Mouse (Mus musculus) thymus, adult 18-20 months (tissue): ENCODE data around the gene Ccl1.
A peak's percentile ranks its signal among the peaks of the same experiment; 100 is the strongest.

Source experiments
- DNase-seq, 2 experiments: peaks; one replicate each; pipeline ENCODE4 v3.0.0; 2022; ENCODE audit warnings: mixed read lengths in 2 of 2

The Ccl1 gene

GRCm38 (mm10) chr11:82203706-82204105 lies 101.8 kb downstream of the Ccl1 start:
- DNase-seq, result no peak

DNA sequence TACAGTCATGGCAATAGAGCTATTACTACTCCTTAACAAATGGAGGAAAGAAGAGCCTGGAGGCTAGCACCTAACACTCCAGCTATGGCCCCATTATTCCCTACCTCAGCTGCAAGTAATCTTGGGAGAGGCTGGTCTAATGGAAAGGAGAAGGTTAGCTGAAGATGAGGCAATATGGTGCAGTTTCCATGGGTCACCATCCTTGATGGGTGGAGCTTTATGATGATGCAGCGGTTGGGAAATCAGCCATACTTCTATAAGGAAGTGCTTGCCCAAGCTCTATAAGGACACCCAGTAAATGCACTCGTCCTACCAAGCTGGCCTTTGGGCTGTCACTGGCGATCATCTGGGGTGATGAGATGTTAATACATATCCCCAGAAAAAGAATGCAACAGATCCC lies 107.7 kb downstream of the Ccl1 start:
- DNase-seq, result no peak

DNA sequence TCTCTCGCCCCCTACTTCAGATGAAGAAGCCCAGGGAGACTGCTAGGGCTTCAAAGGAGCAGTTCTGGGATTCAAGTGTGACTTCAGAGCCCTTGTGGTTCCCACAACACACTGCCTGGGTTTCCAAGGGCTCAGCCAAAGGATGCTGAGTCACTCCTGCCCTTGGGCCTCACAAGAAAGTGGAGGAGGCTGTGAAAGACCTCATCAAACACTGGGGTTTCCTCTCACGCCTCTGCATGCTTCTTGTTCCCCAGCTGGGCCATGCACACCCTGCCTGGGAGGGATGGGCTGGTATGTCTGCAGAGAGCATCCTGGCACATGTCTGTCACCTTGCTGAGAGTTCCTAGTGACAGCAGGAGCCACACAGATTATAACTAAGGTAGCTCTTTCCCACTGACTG lies 110.5 kb downstream of the Ccl1 start:
- DNase-seq, result no peak

GRCm38 (mm10) chr11:82193826-82194225 lies 111.7 kb downstream of the Ccl1 start:
- DNase-seq, result no peak

GRCm38 (mm10) chr11:82189782-82190563 lies 115.5 kb downstream of the Ccl1 start:
- no peak for DNase-seq

DNA sequence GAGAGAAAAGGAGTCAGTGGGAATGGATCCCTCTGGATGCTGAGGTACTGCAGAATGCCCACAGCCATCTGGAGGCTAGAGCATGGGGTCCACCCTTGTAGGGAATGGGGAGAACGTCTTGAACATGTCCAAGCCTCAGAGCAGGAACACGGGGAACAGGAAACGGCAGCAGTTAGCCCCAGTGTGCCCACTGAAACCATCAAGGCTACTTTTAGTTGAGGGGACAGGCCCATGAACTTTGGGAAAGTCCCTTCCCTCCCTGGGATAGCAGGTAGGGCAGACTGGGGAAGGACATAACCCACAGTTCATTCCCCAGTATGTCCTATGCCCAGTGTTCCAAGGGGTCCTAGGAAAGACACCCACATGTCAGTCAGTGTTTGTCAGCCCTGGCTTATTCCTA lies 119.8 kb downstream of the Ccl1 start:
- no peak for DNase-seq

DNA sequence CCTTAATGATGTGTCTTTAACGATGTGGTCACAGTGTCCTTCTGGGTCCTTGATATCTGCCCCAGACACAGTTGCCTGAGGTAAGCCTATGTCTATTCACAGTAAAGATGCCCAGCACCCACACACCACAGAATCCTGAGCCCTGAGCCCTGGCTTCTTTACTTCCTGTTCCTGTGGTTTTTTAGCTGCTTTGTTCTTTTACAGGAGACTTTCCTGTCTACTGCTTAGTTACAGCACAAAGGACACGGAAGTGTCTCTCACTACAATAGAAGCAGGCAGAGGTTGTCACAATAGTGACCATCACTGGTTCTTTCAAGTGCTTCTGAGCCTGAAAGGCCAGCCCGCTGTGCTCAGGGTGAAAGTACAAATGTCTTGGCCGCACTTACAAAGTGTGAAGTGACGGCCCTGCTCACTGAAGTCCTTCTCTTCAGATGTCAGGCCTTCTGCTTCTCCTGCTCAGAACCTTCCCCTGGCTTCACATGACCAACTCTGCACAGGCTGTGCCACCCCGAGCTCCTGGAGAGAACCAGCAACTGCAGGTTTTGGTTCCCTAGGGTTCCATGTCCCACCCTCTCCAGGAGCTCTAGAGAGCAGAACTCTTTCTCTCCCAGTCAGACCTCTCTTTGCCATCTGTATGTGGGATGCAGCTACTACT lies 122.1 kb downstream of the Ccl1 start:
- DNase-seq, result peak; percentile 40 to 58

DNA sequence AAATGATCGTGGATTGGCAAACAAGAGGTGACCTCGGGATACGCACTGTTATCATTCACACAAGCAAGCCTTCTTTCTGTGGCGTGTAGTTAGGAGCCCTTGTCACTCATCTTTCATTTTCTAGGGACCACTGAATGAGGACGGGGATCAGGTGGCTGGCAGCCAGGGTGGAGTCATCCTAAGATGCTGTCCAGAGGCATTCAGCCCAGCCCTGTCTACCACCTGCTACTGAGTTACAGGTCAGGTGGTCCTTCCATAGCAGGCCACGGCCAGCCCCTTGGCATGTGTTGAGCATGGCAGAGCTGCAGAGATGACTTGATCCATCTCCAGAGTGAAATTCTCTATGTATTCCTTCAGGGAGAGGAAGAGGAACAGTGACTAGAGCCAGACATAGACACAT lies 123.1 kb downstream of the Ccl1 start:
- no peak for DNase-seq

DNA sequence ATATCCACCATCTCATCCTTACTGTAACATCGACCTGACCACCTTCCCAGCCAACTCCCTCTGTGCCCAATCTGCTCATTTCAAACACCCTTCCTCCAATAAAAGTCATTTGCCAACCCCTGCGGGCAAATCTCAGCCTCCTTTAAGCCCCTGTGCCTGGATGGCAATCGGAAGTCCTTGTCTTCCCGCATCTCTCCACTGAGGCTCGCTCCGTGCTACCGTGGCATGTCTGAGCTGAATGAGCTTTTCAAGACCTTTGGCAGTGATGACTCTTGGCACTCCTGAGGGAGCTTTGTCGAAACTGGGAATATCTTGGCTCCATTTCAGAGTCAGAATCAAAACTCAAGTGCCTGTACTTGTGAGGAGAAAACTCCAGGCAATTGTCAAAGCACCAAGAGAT lies 124.2 kb downstream of the Ccl1 start:
- DNase-seq, result no peak

- DNase-seq, result peak; percentile 42 to 47
Observed at GRCm38 (mm10) chr11:82178161-82178560, 127.3 kb downstream of the Ccl1 start.

GRCm38 (mm10) chr11:82177711-82178110 lies 127.8 kb downstream of the Ccl1 start:
- DNase-seq, result no peak

GRCm38 (mm10) chr11:82174794-82175193 lies 130.7 kb downstream of the Ccl1 start:
- peak; percentile 55 to 66 for DNase-seq

DNA sequence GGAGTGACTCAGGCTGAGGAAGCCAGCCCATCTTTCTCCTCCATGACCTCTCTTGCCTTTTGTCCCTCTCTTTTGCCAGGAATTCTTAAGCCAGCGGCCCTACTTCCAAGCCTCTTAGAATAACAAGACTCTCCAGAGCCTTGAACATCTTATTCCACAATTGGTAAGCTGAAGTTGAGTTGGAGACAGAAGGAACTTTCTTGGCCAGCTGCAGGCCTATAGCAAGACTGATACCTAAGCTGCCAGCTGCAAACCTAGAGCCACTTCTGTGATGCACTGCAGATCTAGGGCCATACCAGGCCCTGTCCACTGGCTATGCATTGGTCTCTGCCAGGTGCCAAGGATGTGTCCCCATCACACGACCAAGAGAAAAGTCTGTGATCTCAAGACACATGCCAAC lies 132.0 kb downstream of the Ccl1 start:
- DNase-seq, result no peak

- no peak for DNase-seq
Observed at GRCm38 (mm10) chr11:82171316-82172071, 134.0 kb downstream of the Ccl1 start.

DNA sequence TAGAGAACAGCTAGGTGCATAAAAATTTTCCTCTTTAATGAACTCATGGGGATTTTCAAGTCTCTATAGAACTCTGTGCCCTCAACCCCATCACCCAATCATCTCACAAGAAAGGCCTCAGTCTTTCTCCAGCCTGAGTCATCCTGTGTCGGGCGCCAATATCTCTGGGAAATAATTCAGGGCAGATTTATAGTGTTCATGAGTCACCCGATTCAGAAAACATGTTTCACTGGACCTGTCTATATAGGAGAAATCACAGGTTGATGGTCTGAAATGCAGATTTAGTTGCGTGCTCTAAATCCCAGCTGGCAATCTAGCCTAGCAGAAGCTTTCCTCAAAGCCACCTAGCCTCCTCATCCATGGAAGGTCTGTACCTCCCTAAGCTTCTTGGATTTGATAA lies 136.0 kb downstream of the Ccl1 start:
- no peak for DNase-seq

DNA sequence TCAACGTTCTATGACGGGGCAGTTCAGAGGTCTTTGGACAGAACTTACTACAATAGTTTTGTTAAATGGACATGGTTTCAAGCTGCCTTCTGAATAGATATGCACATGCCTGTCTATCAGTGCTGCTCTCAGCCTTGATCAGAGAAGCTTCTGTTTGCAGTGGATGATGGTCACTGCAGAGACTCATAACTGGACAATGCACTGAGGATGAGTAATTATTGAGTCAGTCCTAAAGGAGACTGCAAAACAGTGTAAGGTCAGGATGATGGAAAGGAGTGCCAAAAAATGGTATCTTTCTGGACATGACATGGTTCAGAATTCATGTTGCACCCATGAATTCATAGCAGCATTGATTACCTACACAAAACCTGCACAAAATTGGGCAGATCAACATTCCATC lies 137.2 kb downstream of the Ccl1 start:
- DNase-seq, result no peak

GRCm38 (mm10) chr11:82163285-82163684 lies 142.2 kb downstream of the Ccl1 start:
- no peak for DNase-seq

GRCm38 (mm10) chr11:82159126-82159525 lies 146.4 kb downstream of the Ccl1 start:
- no peak for DNase-seq

GRCm38 (mm10) chr11:82139492-82140094 lies 165.9 kb downstream of the Ccl1 start:
- no peak for DNase-seq

- DNase-seq, result no peak
Observed at GRCm38 (mm10) chr11:82136196-82136595, 169.3 kb downstream of the Ccl1 start.

DNA sequence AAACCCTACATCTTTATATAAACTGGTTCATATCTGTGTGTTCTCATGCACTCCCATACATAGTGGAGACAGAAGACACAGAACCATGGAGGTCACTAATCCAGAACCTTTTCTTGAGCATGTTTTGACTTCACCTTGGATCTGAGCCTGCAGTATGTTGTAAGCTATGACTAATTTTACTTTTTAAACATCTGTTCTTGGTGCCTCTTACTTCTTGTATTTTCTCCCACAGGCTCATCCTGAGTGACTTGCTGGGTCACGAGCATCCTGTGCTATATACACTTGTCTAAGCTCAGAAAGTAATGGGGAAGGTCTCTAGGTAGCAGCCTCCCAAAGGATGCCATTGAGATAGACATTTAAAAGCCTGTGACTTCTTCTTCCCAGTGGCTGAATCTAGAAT lies 172.5 kb downstream of the Ccl1 start:
- DNase-seq, result no peak
